Mouse (Mus musculus) limb, embryonic 14.5 days (tissue): ENCODE measurements around the gene Uba3. TPM values are rescaled to one million over a fixed set of nuclear protein-coding genes. Genes with fewer than 3 reads are reported as not detected.

Experiments used
- ATAC-seq: fragments of 200-750 bp; cut with Nextera tagmentation; 2 replicates; pipeline ENCODE4 v1.8.0; 2017; ENCODE audit warnings: low read depth, moderate number of reproducible peaks, moderate TSS enrichment; ENCODE audit not compliant: low FRiP score
- DNase-seq: peaks from one replicate; pipeline ENCODE4 v3.0.0-alpha.2; 2015; ENCODE audit warnings: low spot score
- H3K27ac ChIP-seq: fragments of 300-500 bp; sonication (generic); replicated peaks from 2 replicates; pipeline ENCODE4 v1.5.1; 2014; ENCODE audit warnings: low read depth, mild to moderate bottlenecking, low read length, moderate library complexity, mixed read lengths
- H3K27me3 ChIP-seq: fragments of 300-500 bp; sonication (generic); 2 replicates; pipeline ENCODE4 v1.6.1; 2014; ENCODE audit warnings: low read length, mixed read lengths; ENCODE audit not compliant: control insufficient read depth, insufficient read depth
- H3K36me3 ChIP-seq: fragments of 300-500 bp; sonication (generic); 2 replicates; pipeline ENCODE4 v1.6.1; 2014; ENCODE audit warnings: mild to moderate bottlenecking, low read length, moderate library complexity, mixed read lengths; ENCODE audit not compliant: control insufficient read depth, insufficient read depth
- H3K4me1 ChIP-seq: fragments of 300-500 bp; sonication (generic); 2 replicates; pipeline ENCODE4 v1.6.1; 2014; ENCODE audit warnings: antibody characterized with exemption, low read length, mixed read lengths; ENCODE audit not compliant: control insufficient read depth, insufficient read depth
- H3K4me2 ChIP-seq: fragments of 300-500 bp; sonication (generic); replicated peaks from 2 replicates; pipeline ENCODE4 v1.6.1; 2014; ENCODE audit warnings: low read depth, mild to moderate bottlenecking, low read length, moderate library complexity; ENCODE audit not compliant: severe bottlenecking
- H3K4me3 ChIP-seq: fragments of 300-500 bp; sonication (generic); replicated peaks from 2 replicates; pipeline ENCODE4 v1.5.1; 2014; ENCODE audit warnings: low read length
- H3K9ac ChIP-seq: fragments of 300-500 bp; sonication (generic); 2 replicates; pipeline ENCODE4 v1.6.1; 2014; ENCODE audit warnings: mild to moderate bottlenecking, low read depth, low read length, moderate library complexity; ENCODE audit not compliant: severe bottlenecking
- H3K9me3 ChIP-seq: fragments of 300-500 bp; sonication (generic); 2 replicates; pipeline ENCODE4 v1.6.1; 2016; ENCODE audit warnings: low read length; ENCODE audit not compliant: control insufficient read depth
- POLR2A ChIP-seq: fragments of 200-500 bp; IDR thresholded peaks from 2 replicates; pipeline ENCODE4 v1.8.0; 2012; ENCODE audit warnings: inconsistent platforms, mild to moderate bottlenecking, moderate library complexity, borderline replicate concordance; ENCODE audit not compliant: insufficient read depth, insufficient read length; ENCODE audit errors: extremely low read depth
- WGBS: fragments of 180-500 bp; shearing (Covaris S2); extraction: QIAGEN DNeasy Blood & Tissue Kit; methylation state at CpG from one replicate; pipeline ENCODE4 v1.1.7; 2014; 5-methylcytosine and 5-hydroxymethylcytosine counted together
- polyA plus RNA-seq, 2 experiments: library from polyadenylated mRNA; depleted of rRNA in 1 of 2; stranded (reverse) in 1 of 2; unstranded in 1 of 2; fragments of >200 nt; fragmentation: Nextera tagmentation in 1 of 2; extraction: Ambion mirVana in 1 of 2; gene quantifications; 2 replicates each; pipeline versions ENCODE4 v1.2.1 to v1.2.3; 2012 to 2014

Gene Uba3
- polyA plus RNA-seq, 2 experiments: 76.2 to 81.1 TPM

DNA sequence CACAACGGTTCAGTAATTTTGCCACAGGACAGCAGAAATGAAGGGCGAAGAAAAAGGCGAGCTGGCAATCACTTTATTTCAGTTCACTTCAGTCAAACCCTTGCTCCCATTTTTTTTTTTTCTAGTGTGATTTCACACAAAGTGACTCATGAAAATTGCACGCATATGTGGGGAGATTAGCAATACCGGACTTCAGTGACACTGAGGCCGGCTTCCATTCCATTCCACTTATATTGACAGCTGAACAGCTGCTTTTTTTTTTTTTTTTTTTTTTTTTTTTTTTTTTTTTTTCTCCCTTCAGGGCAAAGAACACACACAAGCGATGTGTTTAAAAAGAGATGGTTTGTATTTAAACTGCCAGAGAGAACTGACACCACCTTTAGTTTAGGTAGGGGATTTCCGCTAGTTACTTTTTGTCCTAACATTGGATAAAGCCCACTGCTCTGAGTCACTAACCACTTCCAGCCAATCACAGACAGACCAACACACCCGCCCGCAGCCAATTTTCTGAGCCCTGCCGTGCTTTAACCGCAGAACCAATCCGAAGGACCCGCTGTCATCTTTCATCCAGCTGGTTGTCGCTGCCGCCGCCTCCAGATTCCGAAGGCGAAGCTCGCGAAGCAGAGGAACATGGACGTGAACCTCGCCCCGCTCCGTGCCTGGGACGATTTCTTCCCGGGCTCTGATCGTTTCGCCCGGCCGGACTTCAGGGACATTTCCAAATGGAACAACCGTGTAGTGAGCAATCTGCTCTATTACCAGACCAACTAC is 4.9 kb upstream of the Uba3 start, which contains the start of gene Arl6ip5:
Gene Arl6ip5, plus strand, starts transcription at position 499 of the 771 bp plus-strand sequence.
- no peaks in the 10 kb centered on the region for H3K27me3 ChIP-seq
- H3K4me2 ChIP-seq: peak within 1 kb of the TSS; percentile 89
- no peak within 1 kb of the TSS for H3K27ac ChIP-seq
- peaks cover 9% of the 10 kb centered on the region for H3K4me1 ChIP-seq
- DNase-seq: peak; percentile 93
- ATAC-seq: peak; percentile 85
- H3K36me3 ChIP-seq: no peaks in the 10 kb centered on the region
- H3K9me3 ChIP-seq: no peaks in the 10 kb centered on the region
- 9% methylated on average over 32 of the region's 32 CpGs for WGBS
- peak within 1 kb of the TSS; percentile 64 for H3K4me3 ChIP-seq
- TF ChIP-seq POLR2A: no peak
- peak within 1 kb of the TSS; percentile 70 for H3K9ac ChIP-seq

DNA sequence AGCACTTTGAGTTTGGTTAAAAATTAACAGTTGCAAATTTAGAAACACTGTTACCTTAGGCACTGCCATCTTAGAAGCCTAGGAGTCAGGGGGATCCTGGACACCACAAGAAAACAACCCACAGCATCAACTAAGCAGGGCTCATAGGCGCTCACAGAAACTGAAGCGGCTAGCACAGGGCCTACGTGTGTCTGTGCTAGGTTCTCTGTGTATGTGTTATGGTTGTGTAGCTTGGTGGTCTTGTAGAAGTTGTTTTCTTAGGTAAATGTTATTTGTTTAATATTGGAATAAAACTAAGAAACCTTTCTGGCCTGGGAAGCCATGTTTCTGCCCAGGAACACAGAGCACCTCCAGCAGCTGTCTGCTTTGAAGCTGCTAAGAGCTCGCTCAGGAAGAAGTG is 4.3 kb upstream of the Uba3 start:
- H3K4me2 ChIP-seq: no peak overlapping the region
- H3K4me1 ChIP-seq: peaks cover 9% of the 10 kb centered on the region
- ATAC-seq (no peak), DNase-seq (no peak)
- H3K36me3 ChIP-seq: no peaks in the 10 kb centered on the region
- H3K27me3 ChIP-seq: no peaks in the 10 kb centered on the region
- no peak for TF ChIP-seq POLR2A
- H3K27ac ChIP-seq: no peak overlapping the region
- H3K4me3 ChIP-seq: no peak overlapping the region
- no peak overlapping the region for H3K9ac ChIP-seq
- WGBS: 82% methylated on average over 4 of the region's 4 CpGs
- no peaks in the 10 kb centered on the region for H3K9me3 ChIP-seq

DNA sequence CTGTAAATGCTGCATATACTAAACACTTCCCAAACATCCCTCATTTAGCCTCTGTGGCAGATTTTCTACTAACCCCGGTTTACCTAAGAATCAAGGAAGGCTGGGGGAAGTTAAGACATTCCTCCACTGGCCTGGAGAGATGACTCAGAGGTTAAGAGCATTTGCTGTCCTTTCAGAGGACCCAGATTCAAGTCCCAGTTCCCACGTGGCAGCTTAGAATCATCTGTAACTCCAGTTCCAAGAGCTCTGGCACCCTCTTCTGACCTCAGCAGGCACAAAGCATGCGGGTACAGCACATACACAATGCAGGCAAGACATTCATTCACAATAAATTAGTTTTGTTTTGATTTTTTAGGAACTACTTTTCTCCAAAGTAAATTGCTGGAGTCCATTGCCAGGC is 3.8 kb upstream of the Uba3 start:
- Histone ChIP-seq H3K9me3 (no peaks in the 10 kb centered on the region), H3K9ac (no peak overlapping the region), H3K4me3 (no peak overlapping the region), H3K27ac (no peak overlapping the region), H3K4me2 (no peak overlapping the region), H3K27me3 (no peaks in the 10 kb centered on the region), H3K36me3 (no peaks in the 10 kb centered on the region), H3K4me1 (peaks cover 12% of the 10 kb centered on the region)
- DNase-seq (no peak), ATAC-seq (no peak)
- no peak for TF ChIP-seq POLR2A
- WGBS: 55% methylated on average over 3 of the region's 3 CpGs

DNA sequence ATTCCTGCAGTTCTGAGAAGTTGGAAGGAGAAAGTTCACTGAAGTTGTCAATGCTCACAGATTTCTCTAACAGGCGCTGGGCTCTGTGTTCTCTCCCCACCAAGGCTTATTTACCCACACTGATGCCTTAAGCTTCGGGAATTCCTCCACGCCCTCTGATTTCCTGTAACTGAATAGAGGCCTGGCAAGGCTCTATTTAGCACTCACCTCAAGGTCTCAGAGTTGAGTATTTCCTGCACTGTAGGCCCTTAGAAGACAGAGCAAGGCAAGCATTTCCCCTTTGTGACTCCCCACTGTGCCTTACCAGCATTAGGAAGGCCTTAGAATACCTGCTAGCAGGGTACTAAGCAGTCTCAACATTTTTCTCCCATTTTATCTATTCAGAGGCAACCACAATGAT is 3.0 kb upstream of the Uba3 start:
- no peaks in the 10 kb centered on the region for H3K36me3 ChIP-seq
- no peak overlapping the region for H3K9ac ChIP-seq
- H3K27ac ChIP-seq: no peak overlapping the region
- H3K4me2 ChIP-seq: no peak overlapping the region
- peaks cover 16% of the 10 kb centered on the region for H3K4me1 ChIP-seq
- ATAC-seq (no peak), DNase-seq (no peak)
- no peak overlapping the region for H3K4me3 ChIP-seq
- TF ChIP-seq POLR2A: no peak
- 39% methylated on average over 3 of the region's 3 CpGs for WGBS
- no peaks in the 10 kb centered on the region for H3K27me3 ChIP-seq
- H3K9me3 ChIP-seq: no peaks in the 10 kb centered on the region

DNA sequence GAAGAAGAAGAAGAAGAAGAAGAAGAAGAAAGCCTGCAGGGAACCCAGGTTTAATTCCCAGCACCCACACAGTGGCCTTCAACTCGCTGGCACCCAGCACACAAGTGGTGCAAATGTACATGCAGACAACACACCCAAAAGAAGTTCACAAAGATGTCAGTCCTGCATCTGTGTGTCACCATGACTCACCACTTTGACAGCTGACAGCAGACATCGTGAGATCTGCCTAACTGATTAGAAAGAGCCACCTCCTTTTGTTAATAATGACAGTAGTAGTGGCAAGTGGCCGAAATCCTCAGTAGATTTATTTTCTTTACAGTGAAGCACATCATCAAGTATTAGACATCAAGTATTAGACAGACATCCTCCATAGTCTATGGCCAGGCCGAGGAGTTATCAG is 1.6 kb upstream of the Uba3 start:
- 83% methylated on average over 4 of the region's 4 CpGs for WGBS

DNA sequence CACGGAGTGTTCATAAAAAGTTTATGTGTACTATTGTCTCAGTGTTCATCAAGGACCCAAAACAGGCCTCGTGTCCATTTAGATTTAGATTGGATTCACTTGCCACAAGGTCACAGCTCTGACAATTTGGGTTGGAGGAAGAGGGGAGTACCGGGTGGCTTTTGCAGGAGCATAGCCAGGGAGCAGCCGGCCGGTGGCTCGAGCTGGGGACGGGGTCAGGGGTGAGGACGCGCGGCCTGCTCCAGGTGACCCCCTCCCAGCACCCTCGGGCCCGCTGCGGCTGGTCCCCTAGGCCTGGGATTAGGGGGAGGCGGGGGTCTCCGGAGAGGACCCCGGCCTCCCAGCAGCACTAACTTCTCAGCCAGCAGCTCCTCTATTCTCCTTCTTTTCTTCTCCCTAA is 495 bp downstream of the Uba3 start:
- TF ChIP-seq POLR2A: no peak
- no peak for DNase-seq

More for the DNA sequence above, 1.6 kb upstream of the Uba3 start:
- Histone ChIP-seq H3K4me1 (peaks cover 16% of the 10 kb centered on the region), H3K9ac (no peak overlapping the region), H3K9me3 (no peaks in the 10 kb centered on the region), H3K27ac (no peak overlapping the region), H3K4me3 (no peak overlapping the region), H3K36me3 (no peaks in the 10 kb centered on the region), H3K27me3 (no peaks in the 10 kb centered on the region), H3K4me2 (no peak overlapping the region)
- DNase-seq: no peak
- no peak for ATAC-seq
- TF ChIP-seq POLR2A: no peak

More for the DNA sequence above, 495 bp downstream of the Uba3 start:
- WGBS: under 1% methylated on average over 14 of the region's 16 CpGs
- Histone ChIP-seq H3K27me3 (no peaks in the 10 kb centered on the region), H3K4me3 (peak overlapping the region; percentile 85), H3K9ac (peak overlapping the region; percentile 97), H3K36me3 (peaks cover 8% of the 10 kb centered on the region; the same call in 1 of the 2 replicates), H3K9me3 (no peaks in the 10 kb centered on the region), H3K4me1 (peaks cover 9% of the 10 kb centered on the region), H3K4me2 (peak overlapping the region; percentile 57), H3K27ac (peak overlapping the region; percentile 84)
- no peak for ATAC-seq
